Mouse (Mus musculus) MEL (cell line): Measurements from ENCODE around the gene Rab42. TPM values are rescaled to one million over a fixed set of nuclear protein-coding genes. Genes with fewer than 3 reads are reported as not detected.

Source experiments
- DNase-seq: peaks from one replicate; pipeline ENCODE4 v3.0.0; 2011; ENCODE audit warnings: low read depth, low spot score
- H3K27ac ChIP-seq: 2 replicates; pipeline ENCODE4 v1.5.1; 2012; ENCODE audit warnings: low read depth, mild to moderate bottlenecking, control low read depth, low read length, moderate library complexity; ENCODE audit not compliant: control insufficient read depth
- H3K27me3 ChIP-seq, 2 experiments: fragments of 150-350 bp in 1 of 2; sonication (generic) in 1 of 2; 2 replicates each; pipeline ENCODE4 v1.6.1; 2012; ENCODE audit warnings: low read length in 2 of 2, mild to moderate bottlenecking in 2 of 2, improper control_type of control experiment in 1 of 2, moderate library complexity in 1 of 2; ENCODE audit not compliant: insufficient read depth in 2 of 2, control insufficient read depth in 1 of 2
- H3K36me3 ChIP-seq, 2 experiments: 2 replicates each; pipeline ENCODE4 v1.6.1; 2012 to 2014; ENCODE audit warnings: low read length in 2 of 2, improper control_type of control experiment in 1 of 2, inconsistent platforms in 1 of 2, mild to moderate bottlenecking in 1 of 2; ENCODE audit not compliant: insufficient read depth in 2 of 2, control insufficient read depth in 1 of 2
- H3K4me1 ChIP-seq, 2 experiments: fragments of 150-350 bp in 1 of 2; sonication (generic) in 1 of 2; 2 replicates each; pipeline ENCODE4 v1.6.1; 2012; ENCODE audit warnings: low read length in 2 of 2, improper control_type of control experiment in 1 of 2, mild to moderate bottlenecking in 1 of 2; ENCODE audit not compliant: insufficient read depth in 2 of 2, control insufficient read depth in 1 of 2
- H3K4me3 ChIP-seq, 2 experiments: fragments of 150-350 bp in 1 of 2; sonication (generic) in 1 of 2; 2 replicates each; pipeline ENCODE4 v1.5.1; 2012; ENCODE audit warnings: low read depth in 2 of 2, low read length in 2 of 2, mild to moderate bottlenecking in 2 of 2, moderate library complexity in 2 of 2, control low read depth in 1 of 2, improper control_type of control experiment in 1 of 2; ENCODE audit not compliant: control insufficient read depth in 1 of 2, insufficient read depth in 1 of 2
- H3K79me2 ChIP-seq: 2 replicates; pipeline ENCODE4 v1.6.1; 2012; ENCODE audit warnings: mild to moderate bottlenecking, low read length, moderate library complexity; ENCODE audit not compliant: control insufficient read depth, poor library complexity, insufficient read depth
- H3K9ac ChIP-seq: 2 replicates; pipeline ENCODE4 v1.6.1; 2012; ENCODE audit warnings: low read depth, mild to moderate bottlenecking, control low read depth, low read length, moderate library complexity; ENCODE audit not compliant: control insufficient read depth, poor library complexity, severe bottlenecking
- H3K9me3 ChIP-seq: fragments of 150-350 bp; sonication (generic); replicated peaks from 2 replicates; pipeline ENCODE4 v1.6.1; 2012; ENCODE audit warnings: mild to moderate bottlenecking, low read length, improper control_type of control experiment, moderate library complexity; ENCODE audit not compliant: insufficient read depth
- CHD1 ChIP-seq: IDR thresholded peaks from 2 replicates; pipeline ENCODE4 v1.6.1; 2012; ENCODE audit warnings: low read depth, mild to moderate bottlenecking, inconsistent platforms, low read length, improper control_type of control experiment
- CTCF ChIP-seq, 3 experiments: IDR thresholded peaks in 2 of 3; conservative IDR thresholded peaks in 1 of 3; 2 replicates each; pipeline ENCODE4 v1.5.1; 2011 to 2012; ENCODE audit warnings: low read length in 3 of 3, low read depth in 2 of 3, mild to moderate bottlenecking in 2 of 3, improper control_type of control experiment in 1 of 3, inconsistent platforms in 1 of 3, mixed read lengths in 1 of 3, moderate library complexity in 1 of 3; ENCODE audit not compliant: control insufficient read depth in 1 of 3, insufficient read depth in 1 of 3, poor library complexity in 1 of 3, severe bottlenecking in 1 of 3
- E2F4 ChIP-seq: IDR thresholded peaks from 2 replicates; pipeline ENCODE4 v1.6.1; 2011; ENCODE audit warnings: low read depth, low read length, improper control_type of control experiment, borderline replicate concordance
- ELF1 ChIP-seq: IDR thresholded peaks from 2 replicates; pipeline ENCODE4 v1.6.1; 2014; ENCODE audit warnings: low read depth, mild to moderate bottlenecking, inconsistent platforms, low read length, improper control_type of control experiment, moderate library complexity
- ETS1 ChIP-seq: IDR thresholded peaks from 2 replicates; pipeline ENCODE4 v1.6.1; 2012; ENCODE audit warnings: low read depth, mild to moderate bottlenecking, inconsistent platforms, low read length, improper control_type of control experiment, moderate library complexity
- GABPA ChIP-seq: IDR thresholded peaks from 2 replicates; pipeline ENCODE4 v1.6.1; 2012; ENCODE audit warnings: low read depth, mild to moderate bottlenecking, inconsistent platforms, low read length, improper control_type of control experiment, moderate library complexity
- HCFC1 ChIP-seq: IDR thresholded peaks from 2 replicates; pipeline ENCODE4 v1.6.1; 2012; ENCODE audit warnings: low read depth, mild to moderate bottlenecking, inconsistent platforms, low read length, improper control_type of control experiment, moderate library complexity
- JUND ChIP-seq: IDR thresholded peaks from 2 replicates; pipeline ENCODE4 v1.6.1; 2011; ENCODE audit warnings: low read depth, mild to moderate bottlenecking, improper control_type of control experiment, low read length
- KAT2A ChIP-seq: conservative IDR thresholded peaks from 2 replicates; pipeline ENCODE4 v1.6.1; 2012; ENCODE audit warnings: low read depth, low read length, improper control_type of control experiment, inconsistent platforms
- MAFK ChIP-seq: IDR thresholded peaks from 2 replicates; pipeline ENCODE4 v1.6.1; 2011; ENCODE audit warnings: low read depth, mild to moderate bottlenecking, low read length, improper control_type of control experiment, borderline replicate concordance
- MAX ChIP-seq: IDR thresholded peaks from 2 replicates; pipeline ENCODE4 v1.6.1; 2011; ENCODE audit warnings: low read length, improper control_type of control experiment
- MAZ ChIP-seq: IDR thresholded peaks from 2 replicates; pipeline ENCODE4 v1.6.1; 2012; ENCODE audit warnings: low read depth, mild to moderate bottlenecking, inconsistent platforms, low read length, improper control_type of control experiment
- MEF2A ChIP-seq: IDR thresholded peaks from 2 replicates; pipeline ENCODE4 v1.6.1; 2014; ENCODE audit warnings: low read depth, mild to moderate bottlenecking, inconsistent platforms, low read length, improper control_type of control experiment; ENCODE audit not compliant: poor library complexity, insufficient replicate concordance, severe bottlenecking; ENCODE audit errors: extremely low read depth
- MXI1 ChIP-seq: IDR thresholded peaks from 2 replicates; pipeline ENCODE4 v1.6.1; 2011; ENCODE audit warnings: mild to moderate bottlenecking, low read depth, low read length, improper control_type of control experiment
- MYC ChIP-seq: IDR thresholded peaks from 2 replicates; pipeline ENCODE4 v1.6.1; 2011; ENCODE audit warnings: low read depth, mild to moderate bottlenecking, low read length, improper control_type of control experiment, moderate library complexity
- NELFE ChIP-seq: IDR thresholded peaks from 2 replicates; pipeline ENCODE4 v1.6.1; 2011; ENCODE audit warnings: low read depth, low read length, improper control_type of control experiment
- NRF1 ChIP-seq: IDR thresholded peaks from 2 replicates; pipeline ENCODE4 v1.6.1; 2014; ENCODE audit warnings: low read depth, mild to moderate bottlenecking, inconsistent platforms, low read length, improper control_type of control experiment, moderate library complexity; ENCODE audit not compliant: poor library complexity, insufficient read depth, severe bottlenecking
- POLR2AphosphoS5 ChIP-seq: IDR thresholded peaks from 2 replicates; pipeline ENCODE4 v1.6.1; 2012; ENCODE audit warnings: low read depth, borderline replicate concordance, mild to moderate bottlenecking, inconsistent platforms, low read length, moderate library complexity, mixed read lengths
- RAD21 ChIP-seq: IDR thresholded peaks from 2 replicates; pipeline ENCODE4 v1.6.1; 2011; ENCODE audit warnings: mild to moderate bottlenecking, low read depth, low read length, improper control_type of control experiment
- RCOR1 ChIP-seq: IDR thresholded peaks from 2 replicates; pipeline ENCODE4 v1.6.1; 2012; ENCODE audit warnings: low read depth, mild to moderate bottlenecking, inconsistent platforms, low read length, improper control_type of control experiment
- SIN3A ChIP-seq: IDR thresholded peaks from 2 replicates; pipeline ENCODE4 v1.6.1; 2012; ENCODE audit warnings: low read length, improper control_type of control experiment, inconsistent platforms
- SMC3 ChIP-seq: IDR thresholded peaks from 2 replicates; pipeline ENCODE4 v1.6.1; 2011; ENCODE audit warnings: low read depth, low read length, improper control_type of control experiment
- TAL1 ChIP-seq: IDR thresholded peaks from 2 replicates; pipeline ENCODE4 v1.6.1; 2012; ENCODE audit warnings: mild to moderate bottlenecking, inconsistent platforms, low read length, moderate library complexity, mixed read lengths
- TBP ChIP-seq: IDR thresholded peaks from 2 replicates; pipeline ENCODE4 v1.8.0; 2011; ENCODE audit warnings: low read depth, low read length, improper control_type of control experiment
- TCF12 ChIP-seq: IDR thresholded peaks from 2 replicates; pipeline ENCODE4 v1.6.1; 2014; ENCODE audit warnings: low read depth, mild to moderate bottlenecking, inconsistent platforms, low read length, improper control_type of control experiment, moderate library complexity
- UBTF ChIP-seq: IDR thresholded peaks from 2 replicates; pipeline ENCODE4 v1.6.1; 2012; ENCODE audit warnings: low read depth, mild to moderate bottlenecking, inconsistent platforms, low read length, improper control_type of control experiment, moderate library complexity, borderline replicate concordance; ENCODE audit not compliant: insufficient read depth
- USF2 ChIP-seq, 2 experiments: IDR thresholded peaks; 2 replicates each; pipeline ENCODE4 v1.6.1; 2011 to 2012; ENCODE audit warnings: improper control_type of control experiment in 2 of 2, low read length in 2 of 2, borderline replicate concordance in 1 of 2, inconsistent platforms in 1 of 2, low read depth in 1 of 2, mild to moderate bottlenecking in 1 of 2; ENCODE audit not compliant: insufficient read depth in 1 of 2
- ZC3H11A ChIP-seq: IDR thresholded peaks from 2 replicates; pipeline ENCODE4 v1.6.1; 2012; ENCODE audit warnings: low read depth, mild to moderate bottlenecking, inconsistent platforms, low read length, improper control_type of control experiment
- ZKSCAN1 ChIP-seq: IDR thresholded peaks from 2 replicates; pipeline ENCODE4 v1.6.1; 2012; ENCODE audit warnings: low read depth, mild to moderate bottlenecking, inconsistent platforms, low read length, improper control_type of control experiment, moderate library complexity
- ZMIZ1 ChIP-seq: IDR thresholded peaks from 2 replicates; pipeline ENCODE4 v1.6.1; 2012; ENCODE audit warnings: low read depth, mild to moderate bottlenecking, inconsistent platforms, low read length, improper control_type of control experiment, moderate library complexity
- polyA plus RNA-seq, 2 experiments: library from polyadenylated mRNA; stranded (reverse) in 1 of 2; unstranded in 1 of 2; fragments of >175 nt in 1 of 2; fragments of >200 nt in 1 of 2; gene quantifications; 2 replicates each; pipeline versions ENCODE4 v1.2.1 to v1.2.4; 2012; ENCODE audit warnings: low replicate concordance in 2 of 2, low read depth in 1 of 2; ENCODE audit not compliant: insufficient read length in 2 of 2, insufficient read depth in 1 of 2, missing spikeins in 1 of 2
- total RNA-seq: library from RNA; depleted of rRNA; stranded (reverse); fragments of 300-350 nt; gene quantifications from 2 replicates; pipeline ENCODE4 v1.2.3, GENCODE M21; 2012

The Rab42 gene
- total and polyA plus RNA-seq, 3 experiments: 0.40 to 0.85 TPM; not detected in 1

DNA sequence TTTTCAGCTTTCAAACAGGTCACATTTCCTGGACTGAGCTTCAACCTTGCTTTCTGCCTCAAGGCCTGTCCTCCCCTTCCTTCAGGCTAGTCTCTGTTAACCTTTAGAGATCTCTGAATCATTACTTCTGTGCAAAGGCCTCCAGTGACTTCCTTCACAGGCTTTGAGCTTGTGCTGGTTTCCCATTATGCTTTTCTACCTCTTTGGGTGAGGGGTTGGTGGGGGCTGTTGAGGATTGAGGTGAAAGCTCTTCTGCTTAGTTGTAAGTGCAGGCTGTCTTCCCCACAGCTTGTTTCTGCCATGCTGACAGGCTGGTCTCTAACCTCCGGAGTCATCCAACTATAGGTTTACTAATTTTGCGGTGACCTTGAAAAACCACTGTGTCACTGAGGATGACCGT is 46.8 kb downstream of the Rab42 start:
- H3K27ac ChIP-seq: no peak overlapping the region
- H3K27me3 ChIP-seq: no peaks in the 10 kb centered on the region
- H3K9ac ChIP-seq: no peak overlapping the region
- no peaks in the 10 kb centered on the region for H3K9me3 ChIP-seq
- H3K4me3 ChIP-seq: no peak overlapping the region
- peaks cover 37% of the 10 kb centered on the region for H3K79me2 ChIP-seq
- no peak for DNase-seq
- H3K36me3 ChIP-seq: peaks cover 0 to 20% of the 10 kb centered on the region in 2 experiments; a peak in 2 of 4 replicates
- peaks cover 11 to 22% of the 10 kb centered on the region in 2 experiments for H3K4me1 ChIP-seq
- TF ChIP-seq MYC (no peak), MXI1 (no peak), ETS1 (no peak), POLR2AphosphoS5 (no peak), ZC3H11A (no peak), HCFC1 (no peak), MAX (no peak), JUND (no peak)

DNA sequence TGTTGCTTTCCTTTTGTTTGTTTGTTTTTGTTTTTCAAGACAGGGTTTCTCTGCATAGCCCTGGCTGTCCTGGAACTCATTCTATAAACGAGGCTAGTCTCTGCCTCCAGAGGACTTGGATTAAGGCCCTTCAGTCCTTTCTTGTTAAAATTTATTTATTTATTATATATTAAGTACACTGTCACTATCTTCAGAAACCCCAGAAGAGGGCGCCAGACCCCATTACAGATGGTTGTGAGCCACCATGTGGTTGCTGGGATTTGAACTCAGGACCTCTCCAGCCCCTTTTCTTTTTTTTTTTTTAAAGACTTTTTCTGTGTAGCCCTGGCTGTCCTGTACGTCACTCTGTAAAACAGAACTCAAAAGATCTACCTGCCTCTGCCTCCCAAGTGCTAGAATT is 48.2 kb downstream of the Rab42 start:
- H3K27ac ChIP-seq: no peak overlapping the region
- H3K9ac ChIP-seq: no peak overlapping the region
- peaks cover 27% of the 10 kb centered on the region for H3K79me2 ChIP-seq
- peaks cover 0 to 17% of the 10 kb centered on the region in 2 experiments; a peak in 2 of 4 replicates for H3K36me3 ChIP-seq
- no peaks in the 10 kb centered on the region for H3K27me3 ChIP-seq
- peaks cover 8 to 22% of the 10 kb centered on the region in 2 experiments for H3K4me1 ChIP-seq
- H3K4me3 ChIP-seq: no peak overlapping the region
- DNase-seq: peak; percentile 50
- H3K9me3 ChIP-seq: no peaks in the 10 kb centered on the region
- TF ChIP-seq UBTF (no peak), GABPA (no peak), MAX (no peak), USF2 (IDR thresholded peaks at IDR 0.05; ENCODE audit: borderline replicate concordance in 1 of 2, insufficient read depth in 1 of 2, low read depth in 1 of 2, low read length in 2 of 2) (no peak), NRF1 (no peak), NELFE (no peak), SMC3 (no peak), MAFK (no peak), ZC3H11A (no peak), E2F4 (no peak), MAZ (no peak), SIN3A (no peak), ZMIZ1 (no peak), ETS1 (no peak), TCF12 (no peak), MXI1 (no peak), CTCF (IDR thresholded peaks at IDR 0.05 in 2 of 3, conservative IDR thresholded peaks at IDR 0.05 in 1 of 3; ENCODE audit: control insufficient read depth in 1 of 3, insufficient read depth in 1 of 3, low read depth in 2 of 3, low read length in 3 of 3, poor library complexity in 1 of 3, severe bottlenecking in 1 of 3) (peak in 2 of 3 experiments; percentile 34 to 35; a peak in 4 of 6 replicates), TBP (no peak), TAL1 (no peak), MEF2A (no peak), ZKSCAN1 (no peak), KAT2A (no peak), HCFC1 (no peak), MYC (peak; percentile 38; the same call in 1 of the 2 replicates), ELF1 (no peak), RCOR1 (no peak), JUND (no peak), RAD21 (peak; percentile 13; the same call in 1 of the 2 replicates), CHD1 (no peak)
